Mouse (Mus musculus): ENCODE results near the gene Clec12b. TPM values are rescaled to one million over a fixed set of nuclear protein-coding genes. Genes with fewer than 3 reads are reported as not detected.

Gene Clec12b
- total and polyA plus RNA-seq, 3 experiments: not detected

- H3K9ac ChIP-seq (ENCODE audit: insufficient read depth, low read depth): no peak overlapping the region
- H3K27me3 ChIP-seq (replicated peaks): no peaks in the 10 kb centered on the region
- peak overlapping the region; percentile 46 for H3K4me2 ChIP-seq (ENCODE audit: insufficient read depth, low read depth, poor library complexity, severe bottlenecking)
- dilution Hi-C loops (cut with MboI; ENCODE audit: extremely low pct_ligation_motif_present, extremely low pct_unique_long_range_greater_than_20kb, low sequenced_read_pairs) (no loop called here), in situ Hi-C loops (cut with MboI; ENCODE audit: low pct_ligation_motif_present, low pct_unique_long_range_greater_than_20kb, low sequenced_read_pairs) (loop anchor here (5.0 kb wide), 1 partner anchor 34 kb away; no protein-coding TSS in a partner anchor)
- H3K36me3 ChIP-seq (replicated peaks in 1 of 2; ENCODE audit: control insufficient read depth in 1 of 2, insufficient read depth in 1 of 2, low read length in 1 of 2): no peaks in the 10 kb centered on the region
- TF ChIP-seq NRF1 (IDR thresholded peaks at IDR 0.05; ENCODE audit: low read depth, low read length) (no peak), SMC3 (IDR thresholded peaks at IDR 0.05; ENCODE audit: low read depth, low read length) (peak; percentile 98), PAX5 (IDR thresholded peaks at IDR 0.05; ENCODE audit: low read length) (no peak), BHLHE40 (IDR thresholded peaks at IDR 0.05; ENCODE audit: low read depth, low read length) (peak; percentile 82), ZC3H11A (IDR thresholded peaks at IDR 0.05; ENCODE audit: low read depth, low read length) (peak; percentile 80), TCF12 (IDR thresholded peaks at IDR 0.05; ENCODE audit: low read depth, low read length) (no peak), MAFK (IDR thresholded peaks at IDR 0.05; ENCODE audit: insufficient replicate concordance, low read length) (no peak), RCOR1 (conservative IDR thresholded peaks at IDR 0.05; ENCODE audit: low read depth, low read length) (no peak), SIN3A (IDR thresholded peaks at IDR 0.05; ENCODE audit: low read length) (no peak), MEF2A (IDR thresholded peaks at IDR 0.05; ENCODE audit: borderline replicate concordance, low read depth, low read length) (peak; percentile 79), CHD1 (IDR thresholded peaks at IDR 0.05; ENCODE audit: low read depth, low read length) (no peak), ELF1 (IDR thresholded peaks at IDR 0.05; ENCODE audit: low read depth, low read length) (peak; percentile 54), ZNF384 (IDR thresholded peaks at IDR 0.05; ENCODE audit: low read depth, low read length) (no peak), MAX (IDR thresholded peaks at IDR 0.05; ENCODE audit: low read length) (peak; percentile 90), MYC (IDR thresholded peaks at IDR 0.05; ENCODE audit: low read depth, low read length) (peak; percentile 57; the same call in 1 of the 2 replicates), TBP (conservative IDR thresholded peaks at IDR 0.05; ENCODE audit: low read depth, low read length) (no peak), USF2 (conservative IDR thresholded peaks at IDR 0.05; ENCODE audit: low read depth, low read length) (no peak), POLR2A (IDR thresholded peaks at IDR 0.05; ENCODE audit: low read depth, low read length) (no peak), UBTF (IDR thresholded peaks at IDR 0.05; ENCODE audit: low read depth, low read length) (no peak), CHD2 (IDR thresholded peaks at IDR 0.05; ENCODE audit: low read length) (no peak), IRF4 (IDR thresholded peaks at IDR 0.05; ENCODE audit: low read depth, low read length) (peak; percentile 49; the same call in 1 of the 2 replicates), MAZ (IDR thresholded peaks at IDR 0.05; ENCODE audit: low read depth, low read length) (no peak), ETS1 (conservative IDR thresholded peaks at IDR 0.05; ENCODE audit: low read depth, low read length) (peak; percentile 31; the same call in 1 of the 2 replicates), MXI1 (IDR thresholded peaks at IDR 0.05; ENCODE audit: low read depth, low read length) (no peak), RAD21 (IDR thresholded peaks at IDR 0.05; ENCODE audit: low read depth, low read length) (peak; percentile 97), CTCF (conservative IDR thresholded peaks at IDR 0.05 in 1 of 2, IDR thresholded peaks at IDR 0.05 in 1 of 2; ENCODE audit: low read depth in 2 of 2, low read length in 2 of 2) (peak; percentile 70 to 96), HCFC1 (IDR thresholded peaks at IDR 0.05; ENCODE audit: low read depth, low read length) (no peak)
- H3K27ac ChIP-seq (ENCODE audit: insufficient read depth, low read depth): no peak overlapping the region
- H3K9me3 ChIP-seq (replicated peaks; ENCODE audit: low read length): no peaks in the 10 kb centered on the region
- H3K79me2 ChIP-seq (replicated peaks; ENCODE audit: control insufficient read depth, extremely low read depth, insufficient read depth, poor library complexity, severe bottlenecking): no peaks in the 10 kb centered on the region
- peaks cover 5 to 32% of the 10 kb centered on the region in 2 experiments; a peak in 3 of 4 replicates for H3K4me1 ChIP-seq (ENCODE audit: control insufficient read depth in 1 of 2, insufficient read depth in 2 of 2)
- no peak overlapping the region for H3K4me3 ChIP-seq (replicated peaks in 1 of 3; ENCODE audit: low read depth in 2 of 3, low read length in 2 of 3, poor library complexity in 1 of 3)
- peak; percentile 94 for DNase-seq (ENCODE audit: extremely low read depth)
Observed at GRCm38 (mm10) chr6:129333674-129334078, 52.0 kb downstream of the Clec12b start.
